Mouse (Mus musculus) bone marrow, adult 2 months (tissue): ENCODE data around the gene Fancc.

Experiments used
- CTCF ChIP-seq: fragments of 200-500 bp; IDR thresholded peaks from 2 replicates; pipeline ENCODE4 v1.5.1; 2011; ENCODE audit warnings: low read length, control low read depth; ENCODE audit not compliant: control insufficient read depth, insufficient read depth
- POLR2A ChIP-seq: fragments of 200-500 bp; IDR thresholded peaks from 2 replicates; pipeline ENCODE4 v1.6.1; 2011; ENCODE audit warnings: low read depth, mild to moderate bottlenecking, control low read depth, low read length, borderline replicate concordance; ENCODE audit not compliant: control insufficient read depth

DNA sequence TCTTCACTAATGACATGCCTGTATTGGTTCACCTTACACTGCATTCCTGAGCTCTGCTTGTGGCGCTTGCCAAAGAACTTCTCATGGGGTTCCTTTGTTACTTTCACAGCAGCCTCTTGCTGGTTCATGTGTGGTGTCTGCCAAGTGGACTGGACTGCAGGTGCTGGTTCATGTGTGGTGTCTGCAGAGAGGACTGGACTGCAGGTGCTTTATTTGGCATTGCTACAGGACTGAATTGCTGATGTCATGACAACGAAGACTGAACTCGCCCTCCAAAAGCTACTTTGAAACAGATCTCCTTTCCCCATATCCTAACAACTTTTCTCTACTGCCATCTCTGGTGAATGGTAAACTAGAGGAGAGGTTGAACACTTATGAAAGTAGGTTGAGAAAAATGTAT is 112.3 kb downstream of the Fancc start:
- no peak for TF ChIP-seq CTCF
- TF ChIP-seq POLR2A, result no peak
